In the genomic region with DNA sequence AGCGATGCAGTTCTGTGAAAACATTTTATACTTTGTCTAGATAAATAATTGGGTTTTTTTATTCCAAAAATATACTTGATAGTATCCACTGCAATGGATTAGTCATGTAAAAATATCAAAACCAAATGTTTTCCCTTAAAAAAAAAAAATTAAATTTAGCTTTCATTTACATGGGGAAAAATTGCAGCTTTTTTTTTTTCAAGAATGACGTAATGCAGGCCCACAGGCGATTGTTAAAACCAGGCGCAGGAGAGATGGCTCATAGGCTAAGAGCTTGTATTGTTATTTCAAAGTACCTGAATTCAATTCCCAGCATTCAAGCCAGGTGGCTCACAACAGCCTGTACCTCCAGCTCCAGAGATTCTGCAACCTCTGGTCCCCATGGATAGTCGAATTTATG, we compare ENCODE assay signal across 24 mouse cellular contexts. TPM values are rescaled to one million over a fixed set of nuclear protein-coding genes. Genes with fewer than 3 reads are reported as not detected.
DNase-seq lines count a peak whose midpoint lies in the region; ATAC-seq and TF ChIP-seq lines count a peak whose summit lies in the region.
"Had no signal": no experiment of that assay in that cellular context is flagged by ENCODE, and none has a peak within 500 bp of the region (broad histone marks: within the 10 kb centered on the region; RNA-seq: fewer than 3 reads in every experiment).

No protein-coding gene starts in this region.

- no peak overlapping the region for H3K4me2 ChIP-seq in embryonic facial prominence, embryonic 11.5 days (ENCODE audit: low read depth, low read length)
- H3K4me2 ChIP-seq in limb, embryonic 13.5 days (replicated peaks): no peak overlapping the region
- H3K4me2 ChIP-seq in limb, embryonic 14.5 days (replicated peaks; ENCODE audit: low read depth, low read length, severe bottlenecking): no peak overlapping the region
- H3K4me2 ChIP-seq: embryonic facial prominence, embryonic 13.5 days; forebrain, embryonic 13.5 days; forebrain, embryonic 15.5 days had no signal

- TF ChIP-seq POLR2A in limb, embryonic 14.5 days (IDR thresholded peaks at IDR 0.05; ENCODE audit: borderline replicate concordance, extremely low read depth, insufficient read depth, insufficient read length): no peak

- no peak overlapping the region for H3K4me3 ChIP-seq in embryonic facial prominence, embryonic 11.5 days (ENCODE audit: low read depth, low read length)
- no peak overlapping the region for H3K4me3 ChIP-seq in embryonic facial prominence, embryonic 10.5 days
- no peak overlapping the region for H3K4me3 ChIP-seq in limb, embryonic 13.5 days
- H3K4me3 ChIP-seq in limb, embryonic 10.5 days: no peak overlapping the region
- H3K4me3 ChIP-seq in limb, embryonic 14.5 days (replicated peaks; ENCODE audit: low read length): no peak overlapping the region
- H3K4me3 ChIP-seq: embryonic facial prominence, embryonic 13.5 days; forebrain, embryonic 13.5 days; forebrain, embryonic 15.5 days had no signal

- H3K36me3 ChIP-seq in embryonic facial prominence, embryonic 11.5 days (replicated peaks; ENCODE audit: control insufficient read depth, insufficient read depth, low read depth, low read length): no peaks in the 10 kb centered on the region
- H3K36me3 ChIP-seq in embryonic facial prominence, embryonic 10.5 days (replicated peaks): no peaks in the 10 kb centered on the region
- no peaks in the 10 kb centered on the region for H3K36me3 ChIP-seq in limb, embryonic 13.5 days
- no peaks in the 10 kb centered on the region for H3K36me3 ChIP-seq in limb, embryonic 10.5 days
- no peaks in the 10 kb centered on the region for H3K36me3 ChIP-seq in limb, embryonic 14.5 days (ENCODE audit: control insufficient read depth, insufficient read depth, low read length)
- H3K36me3 ChIP-seq: embryonic facial prominence, embryonic 13.5 days; forebrain, embryonic 15.5 days; G1E had no signal

- H3K27ac ChIP-seq in embryonic facial prominence, embryonic 11.5 days (replicated peaks; ENCODE audit: low read depth, low read length): no peak overlapping the region
- no peak overlapping the region for H3K27ac ChIP-seq in embryonic facial prominence, embryonic 10.5 days (replicated peaks)
- H3K27ac ChIP-seq in limb, embryonic 13.5 days: no peak overlapping the region
- H3K27ac ChIP-seq in limb, embryonic 10.5 days: no peak overlapping the region
- H3K27ac ChIP-seq in limb, embryonic 14.5 days (replicated peaks; ENCODE audit: low read depth, low read length): no peak overlapping the region
- H3K27ac ChIP-seq: embryonic facial prominence, embryonic 13.5 days; forebrain, embryonic 13.5 days had no signal

- H3K9me3 ChIP-seq in embryonic facial prominence, embryonic 11.5 days (replicated peaks; ENCODE audit: control insufficient read depth, low read length): no peaks in the 10 kb centered on the region
- no peaks in the 10 kb centered on the region for H3K9me3 ChIP-seq in embryonic facial prominence, embryonic 10.5 days
- no peaks in the 10 kb centered on the region for H3K9me3 ChIP-seq in limb, embryonic 13.5 days
- no peaks in the 10 kb centered on the region for H3K9me3 ChIP-seq in limb, embryonic 10.5 days (replicated peaks)
- H3K9me3 ChIP-seq in limb, embryonic 14.5 days (ENCODE audit: control insufficient read depth, low read length): no peaks in the 10 kb centered on the region
- H3K9me3 ChIP-seq: embryonic facial prominence, embryonic 13.5 days; forebrain, embryonic 13.5 days; forebrain, embryonic 15.5 days; G1E had no signal

- no peaks in the 10 kb centered on the region for H3K4me1 ChIP-seq in embryonic facial prominence, embryonic 11.5 days (ENCODE audit: control insufficient read depth, insufficient read depth, low read length)
- peaks cover 26% of the 10 kb centered on the region for H3K4me1 ChIP-seq in embryonic facial prominence, embryonic 10.5 days
- peaks cover 34% of the 10 kb centered on the region for H3K4me1 ChIP-seq in limb, embryonic 13.5 days
- peaks cover 13% of the 10 kb centered on the region for H3K4me1 ChIP-seq in limb, embryonic 10.5 days
- peaks cover 23% of the 10 kb centered on the region for H3K4me1 ChIP-seq in limb, embryonic 14.5 days (ENCODE audit: control insufficient read depth, insufficient read depth, low read length)

- ATAC-seq in embryonic facial prominence, embryonic 11.5 days (replicated peaks; ENCODE audit: insufficient number of reproducible peaks, low FRiP score, low TSS enrichment, low read depth): no peak
- peak; percentile 28; the same call in 1 of the 2 replicates for ATAC-seq in limb, embryonic 13.5 days (ENCODE audit: low FRiP score, low read depth)
- ATAC-seq in limb, embryonic 14.5 days (ENCODE audit: low FRiP score, low read depth): peak; percentile 51; the same call in 1 of the 2 replicates
- ATAC-seq: forebrain, embryonic 15.5 days had no signal

- DNase-seq in embryonic facial prominence, embryonic 11.5 days (ENCODE audit: low spot score): peak; percentile 43
- DNase-seq in embryonic facial prominence, embryonic 10.5 days (ENCODE audit: low spot score): no peak
- DNase-seq in limb, embryonic 10.5 days (ENCODE audit: low spot score): no peak
- DNase-seq in NIH3T3 (ENCODE audit: low read depth): peak; percentile 86
- no peak for DNase-seq in limb, embryonic 14.5 days (ENCODE audit: low spot score)
- no peak for DNase-seq in neural tube, embryonic 10.5 days (ENCODE audit: extremely low spot score, low spot score)
- DNase-seq in lung, postnatal 14 days: no peak
- DNase-seq: adrenal gland, adult 2 months; adrenal gland, postnatal 10 days; adrenal gland, postnatal 25 days; cerebellum, adult 11 months; cerebellum, adult 18-20 months; cerebellum, adult 8-10 months; cerebellum, adult 9-11 months; cerebellum, postnatal 14 days; cerebellum, postnatal 36 days; embryo, embryonic 11 days; forebrain, postnatal 0 days had no signal

- 67% methylated on average over 5 of the region's 5 CpGs for WGBS in embryonic facial prominence, embryonic 11.5 days
- 80% methylated on average over 5 of the region's 5 CpGs for WGBS in embryonic facial prominence, embryonic 10.5 days
- WGBS in limb, embryonic 13.5 days: 53% methylated on average over 5 of the region's 5 CpGs
- WGBS in limb, embryonic 10.5 days: 84% methylated on average over 5 of the region's 5 CpGs
- 43% methylated on average over 5 of the region's 5 CpGs for WGBS in limb, embryonic 14.5 days

- no peak overlapping the region for H3K9ac ChIP-seq in embryonic facial prominence, embryonic 11.5 days (replicated peaks; ENCODE audit: low read length)
- H3K9ac ChIP-seq in limb, embryonic 13.5 days: no peak overlapping the region
- no peak overlapping the region for H3K9ac ChIP-seq in limb, embryonic 14.5 days (ENCODE audit: low read depth, low read length, severe bottlenecking)
- H3K9ac ChIP-seq: embryonic facial prominence, embryonic 13.5 days; forebrain, embryonic 13.5 days; forebrain, embryonic 15.5 days; forebrain, postnatal 0 days had no signal

- no peaks in the 10 kb centered on the region for H3K27me3 ChIP-seq in embryonic facial prominence, embryonic 11.5 days (ENCODE audit: control insufficient read depth, insufficient read depth, low read length)
- H3K27me3 ChIP-seq in embryonic facial prominence, embryonic 10.5 days (replicated peaks; ENCODE audit: low read depth, poor library complexity, severe bottlenecking): 0 out of 2 replicates have a peak, but pooled peaks cover 4% of the 10 kb centered on the region
- 0 out of 2 replicates have a peak, but pooled peaks cover 3% of the 10 kb centered on the region for H3K27me3 ChIP-seq in limb, embryonic 13.5 days
- no peaks in the 10 kb centered on the region for H3K27me3 ChIP-seq in limb, embryonic 10.5 days (ENCODE audit: low read depth, poor library complexity, severe bottlenecking)
- no peaks in the 10 kb centered on the region for H3K27me3 ChIP-seq in limb, embryonic 14.5 days (ENCODE audit: control insufficient read depth, insufficient read depth, low read length)
- H3K27me3 ChIP-seq: forebrain, embryonic 13.5 days; forebrain, embryonic 15.5 days had no signal

RNA-seq across cellular contexts. Expression of gene Gpr88, which starts 25.9 kb away (rescaled TPM):
- 0.20 and 0.56 TPM in 2 replicates for polyA plus RNA-seq in embryonic facial prominence, embryonic 11.5 days (2014; fragmentation: Nextera tagmentation; extraction: Ambion mirVana)
- 0.52 TPM in 1 of 2 replicates, not detected in the other for polyA plus RNA-seq in embryonic facial prominence, embryonic 10.5 days (2016; fragmentation: Nextera tagmentation; extraction: Ambion mirVana)
- 1.5 and 1.6 TPM in 2 replicates for polyA plus RNA-seq in limb, embryonic 13.5 days (2015; fragmentation: Nextera tagmentation; extraction: Ambion mirVana)
- polyA plus RNA-seq in limb, embryonic 10.5 days (2016; fragmentation: Nextera tagmentation; extraction: Ambion mirVana): 0.05 and 0.15 TPM in 2 replicates
- polyA plus RNA-seq in limb, embryonic 14.5 days (2012; rRNA removed): 5.7 and 6.7 TPM in 2 replicates
- 5.2 and 5.7 TPM in 2 replicates for polyA plus RNA-seq in limb, embryonic 14.5 days (2014; fragmentation: Nextera tagmentation; extraction: Ambion mirVana)
- polyA plus RNA-seq: C2C12, G1E had no signal

Comparison
In these comparisons a context has a peak if more than half of its experiments do, and no peak if none do; other contexts are left out.
1. DNase-seq: peak in embryonic facial prominence, embryonic 11.5 days (single experiment) and NIH3T3 (single experiment); none in embryonic facial prominence, embryonic 10.5 days (single experiment), limb, embryonic 10.5 days (single experiment), limb, embryonic 14.5 days (single experiment), neural tube, embryonic 10.5 days (single experiment) and lung, postnatal 14 days (single experiment).